Mouse (Mus musculus) ES-E14 (cell line): ENCODE data around the gene Apmap.

Experiments used
- CHD2 ChIP-seq: IDR thresholded peaks from 2 replicates; pipeline ENCODE4 v1.6.1; 2014; ENCODE audit warnings: mild to moderate bottlenecking, low read depth, low read length, inconsistent platforms
- HCFC1 ChIP-seq: IDR thresholded peaks from 2 replicates; pipeline ENCODE4 v1.6.1; 2012; ENCODE audit warnings: low read length, inconsistent platforms, borderline replicate concordance; ENCODE audit not compliant: insufficient read depth
- MAFK ChIP-seq: IDR thresholded peaks from 2 replicates; pipeline ENCODE4 v1.6.1; 2014; ENCODE audit warnings: mild to moderate bottlenecking, low read depth, low read length, inconsistent platforms; ENCODE audit not compliant: insufficient read depth
- ZC3H11A ChIP-seq: IDR thresholded peaks from 2 replicates; pipeline ENCODE4 v1.6.1; 2012; ENCODE audit warnings: low read depth, mild to moderate bottlenecking, inconsistent platforms, low read length, borderline replicate concordance
- ZNF384 ChIP-seq: IDR thresholded peaks from 2 replicates; pipeline ENCODE4 v1.6.1; 2012; ENCODE audit warnings: low read depth, low read length, inconsistent platforms

GRCm38 (mm10) chr2:150570761-150571160 is 37.6 kb downstream of the Apmap start:
- TF ChIP-seq HCFC1 (no peak), ZC3H11A (no peak), CHD2 (no peak), MAFK (no peak), ZNF384 (no peak)
